Comparison of ENCODE assay signal across 26 mouse cellular contexts in the genomic region with DNA sequence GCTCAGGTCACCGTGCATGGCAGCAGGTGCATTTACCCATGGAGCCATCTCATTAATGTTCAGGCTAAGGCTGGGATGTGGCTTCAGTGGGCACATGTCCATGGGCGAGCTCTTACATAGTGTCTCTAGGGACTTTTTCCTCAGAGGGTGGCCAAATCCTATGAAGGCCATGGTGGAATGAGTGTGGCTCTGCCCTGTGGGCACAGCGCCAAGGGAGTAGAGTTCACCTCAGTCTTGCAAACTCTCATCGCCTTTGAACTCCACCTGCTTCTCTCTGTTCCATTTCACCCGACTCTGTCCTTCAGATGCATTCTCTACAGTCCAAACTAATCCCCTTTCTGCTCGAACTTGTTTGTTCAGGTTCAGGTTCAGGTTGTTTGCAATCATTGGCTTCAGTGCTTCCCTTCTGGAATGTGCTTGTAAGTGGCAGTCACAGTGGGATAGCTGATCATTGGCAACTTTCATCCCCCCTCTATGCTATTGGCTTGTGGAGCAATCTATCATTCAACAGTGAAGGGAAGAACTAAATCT.
A peak's percentile ranks its signal among the peaks of the same experiment; 100 is the strongest.
DNase-seq lines count a peak whose midpoint lies in the region; ATAC-seq and TF ChIP-seq lines count a peak whose summit lies in the region.
"Had no signal": no experiment of that assay in that cellular context is flagged by ENCODE, and none has a peak within 500 bp of the region (broad histone marks: within the 10 kb centered on the region; RNA-seq: fewer than 3 reads in every experiment).

No protein-coding gene starts in this region.

- no peak overlapping the region for H3K4me3 ChIP-seq in liver, postnatal 0 days (ENCODE audit: low read depth, low read length)
- no peak overlapping the region for H3K4me3 ChIP-seq in liver, embryonic 11.5 days (ENCODE audit: low read depth, low read length)
- H3K4me3 ChIP-seq in embryonic facial prominence, embryonic 14.5 days (ENCODE audit: low read depth, low read length) = no peak overlapping the region
- H3K4me3 ChIP-seq: forebrain, embryonic 12.5 days; gastrocnemius, adult 2 months; heart, adult 2 months; heart, embryonic 15.5 days; liver, embryonic 13.5 days; midbrain, embryonic 13.5 days; myocyte; neural tube, embryonic 15.5 days had no signal

- H3K27me3 ChIP-seq in liver, postnatal 0 days (ENCODE audit: insufficient read depth, low read length) = no peaks in the 10 kb centered on the region
- no peaks in the 10 kb centered on the region for H3K27me3 ChIP-seq in liver, embryonic 11.5 days (replicated peaks; ENCODE audit: control insufficient read depth, insufficient read depth, low read length)
- no peaks in the 10 kb centered on the region for H3K27me3 ChIP-seq in embryonic facial prominence, embryonic 14.5 days (replicated peaks; ENCODE audit: control insufficient read depth, insufficient read depth, low read length)
- H3K27me3 ChIP-seq: forebrain, embryonic 12.5 days; heart, embryonic 15.5 days; liver, embryonic 13.5 days; midbrain, embryonic 13.5 days; neural tube, embryonic 15.5 days had no signal

- no peaks in the 10 kb centered on the region for H3K9me3 ChIP-seq in liver, postnatal 0 days (ENCODE audit: low read length)
- H3K9me3 ChIP-seq in liver, embryonic 11.5 days (ENCODE audit: control insufficient read depth, low read length) = no peaks in the 10 kb centered on the region
- H3K9me3 ChIP-seq in embryonic facial prominence, embryonic 14.5 days (ENCODE audit: control insufficient read depth, low read length) = no peaks in the 10 kb centered on the region
- H3K9me3 ChIP-seq: forebrain, embryonic 12.5 days; G1E; heart, embryonic 15.5 days; liver, embryonic 13.5 days; midbrain, embryonic 13.5 days; neural tube, embryonic 15.5 days had no signal

- ATAC-seq in liver, postnatal 0 days = no peak
- ATAC-seq in liver, embryonic 11.5 days (replicated peaks; ENCODE audit: low FRiP score) = no peak
- ATAC-seq in embryonic facial prominence, embryonic 14.5 days (ENCODE audit: low read depth) = peak; percentile 65; the same call in 1 of the 2 replicates
- no peak for ATAC-seq in granulocyte monocyte progenitor cell, adult 5-6 weeks (replicated peaks; ENCODE audit: poor library complexity, severe bottlenecking)
- ATAC-seq: activated CD4-positive, CD25-positive, alpha-beta regulatory T cell, adult 4 months; hindbrain, embryonic 16.5 days; intestine, embryonic 16.5 days; lung, postnatal 0 days; midbrain, embryonic 13.5 days had no signal

- H3K4me1 ChIP-seq in liver, postnatal 0 days (ENCODE audit: insufficient read depth) = no peaks in the 10 kb centered on the region
- H3K4me1 ChIP-seq in liver, embryonic 11.5 days (replicated peaks; ENCODE audit: control insufficient read depth, insufficient read depth, low read length) = no peaks in the 10 kb centered on the region
- H3K4me1 ChIP-seq in embryonic facial prominence, embryonic 14.5 days (ENCODE audit: control insufficient read depth, insufficient read depth, low read length) = no peaks in the 10 kb centered on the region
- H3K4me1 ChIP-seq: forebrain, embryonic 12.5 days; heart, embryonic 15.5 days; liver, embryonic 13.5 days; midbrain, embryonic 13.5 days; neural tube, embryonic 15.5 days had no signal

- TF ChIP-seq EP300 in liver, postnatal 0 days (IDR thresholded peaks at IDR 0.05; ENCODE audit: low read depth) = no peak

- H3K9ac ChIP-seq in liver, postnatal 0 days (replicated peaks) = no peak overlapping the region
- no peak overlapping the region for H3K9ac ChIP-seq in liver, embryonic 11.5 days (ENCODE audit: low read depth, low read length)
- H3K9ac ChIP-seq in embryonic facial prominence, embryonic 14.5 days (ENCODE audit: low read depth, low read length) = no peak overlapping the region
- H3K9ac ChIP-seq: forebrain, embryonic 12.5 days; heart, embryonic 15.5 days; liver, embryonic 13.5 days; midbrain, embryonic 13.5 days; neural tube, embryonic 15.5 days had no signal

- peak; percentile 15 to 21 for DNase-seq in cerebellum, postnatal 10 days
- DNase-seq in cerebellum, postnatal 4 days (ENCODE audit: low spot score in 2 of 2) = no peak
- DNase-seq in liver, postnatal 0 days = peak; percentile 14
- DNase-seq in liver, embryonic 11.5 days (ENCODE audit: low spot score) = no peak
- DNase-seq in embryonic facial prominence, embryonic 14.5 days (ENCODE audit: low spot score) = peak; percentile 30
- peak; percentile 42 to 60 for DNase-seq in kidney, postnatal 25 days
- no peak for DNase-seq in layer of hippocampus, adult 9-11 months
- DNase-seq: cerebellum, adult 9-11 months; embryo, embryonic 11 days; gastrocnemius, adult 2 months; heart, adult 2 months; left cerebral cortex, postnatal 4 days; liver, embryonic 13.5 days; right cerebral cortex, postnatal 14 days; spleen, adult 18-20 months had no signal

- H3K27ac ChIP-seq in liver, postnatal 0 days (ENCODE audit: low read depth) = no peak overlapping the region
- H3K27ac ChIP-seq in liver, embryonic 11.5 days (ENCODE audit: low read depth, low read length) = no peak overlapping the region
- H3K27ac ChIP-seq in embryonic facial prominence, embryonic 14.5 days (replicated peaks; ENCODE audit: low read depth, low read length) = no peak overlapping the region
- H3K27ac ChIP-seq: forebrain, embryonic 12.5 days; gastrocnemius, adult 2 months; heart, adult 2 months; heart, embryonic 15.5 days; liver, embryonic 13.5 days; midbrain, embryonic 13.5 days; neural tube, embryonic 15.5 days had no signal

- no peak for TF ChIP-seq CTCF in liver, postnatal 0 days (IDR thresholded peaks at IDR 0.05; ENCODE audit: low read depth)

- 67% methylated on average over 6 of the region's 6 CpGs for WGBS in liver, postnatal 0 days (ENCODE audit: insufficient replicate concordance)
- WGBS in liver, embryonic 11.5 days = 78% methylated on average over 6 of the region's 6 CpGs
- WGBS in embryonic facial prominence, embryonic 14.5 days = 73% methylated on average over 6 of the region's 6 CpGs

- no peak overlapping the region for H3K4me2 ChIP-seq in liver, postnatal 0 days (ENCODE audit: low read depth, low read length)
- H3K4me2 ChIP-seq in liver, embryonic 11.5 days = no peak overlapping the region
- no peak overlapping the region for H3K4me2 ChIP-seq in embryonic facial prominence, embryonic 14.5 days (ENCODE audit: low read depth, low read length)
- H3K4me2 ChIP-seq: forebrain, embryonic 12.5 days; heart, embryonic 15.5 days; liver, embryonic 13.5 days; midbrain, embryonic 13.5 days; neural tube, embryonic 15.5 days had no signal

- H3K36me3 ChIP-seq in liver, postnatal 0 days (replicated peaks; ENCODE audit: insufficient read depth, low read length) = no peaks in the 10 kb centered on the region
- H3K36me3 ChIP-seq in liver, embryonic 11.5 days (ENCODE audit: control insufficient read depth, insufficient read depth, low read length) = no peaks in the 10 kb centered on the region
- no peaks in the 10 kb centered on the region for H3K36me3 ChIP-seq in embryonic facial prominence, embryonic 14.5 days (ENCODE audit: control insufficient read depth, insufficient read depth, low read length)
- H3K36me3 ChIP-seq: forebrain, embryonic 12.5 days; G1E; heart, embryonic 15.5 days; liver, embryonic 13.5 days; midbrain, embryonic 13.5 days; neural tube, embryonic 15.5 days had no signal

Comparison
In these comparisons a context has a peak if more than half of its experiments do, and no peak if none do; other contexts are left out.
1. DNase-seq: peak in cerebellum, postnatal 10 days (2 of 2), liver, postnatal 0 days (single experiment), embryonic facial prominence, embryonic 14.5 days (single experiment) and kidney, postnatal 25 days (2 of 2); none in cerebellum, postnatal 4 days (0 of 2), liver, embryonic 11.5 days (single experiment) and layer of hippocampus, adult 9-11 months (single experiment).